Mouse (Mus musculus) bone marrow macrophage, adult 2 months (primary cell): ENCODE measurements around the gene Kazn.

ENCODE experiments used
- CTCF ChIP-seq: IDR thresholded peaks from 2 replicates; pipeline ENCODE4 v1.5.1; 2012; ENCODE audit warnings: low read depth, mild to moderate bottlenecking, low read length, moderate library complexity
- POLR2A ChIP-seq: IDR thresholded peaks from 2 replicates; pipeline ENCODE4 v1.6.1; 2012; ENCODE audit warnings: mild to moderate bottlenecking, low read depth, low read length, borderline replicate concordance

DNA sequence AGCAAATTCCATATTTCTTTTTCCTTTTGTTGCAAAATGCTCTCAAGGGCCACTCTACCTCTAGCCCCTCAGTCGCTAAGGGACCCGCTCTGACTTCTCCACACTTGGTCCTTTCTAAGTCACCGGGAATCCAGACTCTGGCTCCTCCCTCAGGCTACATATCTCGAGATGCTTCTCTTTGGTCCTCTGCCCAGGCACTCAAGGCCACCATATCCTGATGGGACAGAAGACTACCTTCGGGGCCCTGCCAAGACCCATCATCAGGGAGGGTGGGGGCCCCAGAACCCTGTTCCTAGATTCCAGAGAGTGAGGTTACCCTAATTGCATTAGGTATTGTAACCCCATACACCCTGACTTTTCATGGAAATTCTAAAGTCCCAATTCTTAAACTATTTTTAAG, 73.8 kb downstream of the Kazn start:
- no peak for TF ChIP-seq CTCF
- no peak for TF ChIP-seq POLR2A
